ENCODE assay signal across 9 mouse cellular contexts in the genomic region with DNA sequence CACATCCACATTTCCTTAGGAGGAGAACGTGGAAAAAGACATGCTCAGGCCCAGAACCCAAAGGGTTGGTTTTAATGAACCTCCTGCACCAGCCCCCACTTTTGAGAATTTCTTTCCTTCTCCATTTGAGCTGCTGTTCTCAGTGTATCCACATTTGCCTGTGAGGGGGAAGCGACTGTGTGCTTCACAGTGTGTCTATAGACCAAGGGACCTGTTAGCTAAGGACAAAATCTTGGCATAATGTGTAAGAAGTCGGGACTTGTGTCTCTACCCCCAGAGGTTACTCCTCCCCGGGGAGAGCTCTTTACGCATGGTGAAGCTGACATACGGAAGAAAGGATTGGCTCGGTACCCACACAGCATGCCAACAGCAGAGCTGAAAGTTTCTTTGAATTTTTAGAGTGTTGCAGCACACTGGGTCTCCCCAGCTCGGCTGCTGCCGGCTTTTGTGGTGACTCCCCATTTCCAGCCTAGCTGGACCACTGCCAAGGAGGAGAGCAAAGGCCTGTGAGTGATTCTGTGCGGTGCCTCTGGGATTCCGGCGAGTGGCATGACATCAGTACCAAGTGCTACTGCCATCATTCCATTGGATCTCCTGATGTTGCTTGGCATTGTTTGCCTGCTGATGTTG. TPM values are rescaled to one million over a fixed set of nuclear protein-coding genes. Genes with fewer than 3 reads are reported as not detected.
DNase-seq lines count a peak whose midpoint lies in the region; ATAC-seq and TF ChIP-seq lines count a peak whose summit lies in the region.
"Had no signal": no experiment of that assay in that cellular context is flagged by ENCODE, and none has a peak within 500 bp of the region (broad histone marks: within the 10 kb centered on the region; RNA-seq: fewer than 3 reads in every experiment).

No protein-coding gene starts in this region.

- H3K9me3 ChIP-seq in hindbrain, embryonic 14.5 days (ENCODE audit: control insufficient read depth, low read length): no peaks in the 10 kb centered on the region
- H3K9me3 ChIP-seq in midbrain, postnatal 0 days (ENCODE audit: low read length): no peaks in the 10 kb centered on the region

- peak overlapping the region; percentile 59 for H3K4me2 ChIP-seq in hindbrain, embryonic 14.5 days (replicated peaks)
- H3K4me2 ChIP-seq in midbrain, postnatal 0 days (ENCODE audit: low read depth, low read length, poor library complexity, severe bottlenecking): peak overlapping the region; percentile 76

- peak overlapping the region; percentile 87 for H3K9ac ChIP-seq in hindbrain, embryonic 14.5 days
- peak overlapping the region; percentile 93 for H3K9ac ChIP-seq in midbrain, postnatal 0 days (replicated peaks; ENCODE audit: low read length, poor library complexity, severe bottlenecking)

- peaks cover 31% of the 10 kb centered on the region for H3K4me1 ChIP-seq in hindbrain, embryonic 14.5 days (replicated peaks; ENCODE audit: control insufficient read depth, insufficient read depth, low read length)
- H3K4me1 ChIP-seq in midbrain, postnatal 0 days (ENCODE audit: insufficient read depth, low read length): peaks cover 20% of the 10 kb centered on the region; the same call in 1 of the 2 replicates

- WGBS in hindbrain, embryonic 14.5 days: 40% methylated on average over 12 of the region's 12 CpGs
- WGBS in midbrain, postnatal 0 days: 23% methylated on average over 12 of the region's 12 CpGs

- peaks cover 7% of the 10 kb centered on the region; the same call in 1 of the 2 replicates for H3K27me3 ChIP-seq in hindbrain, embryonic 14.5 days (ENCODE audit: control insufficient read depth, insufficient read depth, low read length)
- H3K27me3 ChIP-seq in midbrain, postnatal 0 days (ENCODE audit: insufficient read depth, low read length): no peaks in the 10 kb centered on the region

- no peak for TF ChIP-seq CTCF in midbrain, postnatal 0 days (IDR thresholded peaks at IDR 0.05)

- no peaks in the 10 kb centered on the region for H3K36me3 ChIP-seq in hindbrain, embryonic 14.5 days (replicated peaks; ENCODE audit: control insufficient read depth, insufficient read depth)
- H3K36me3 ChIP-seq in midbrain, postnatal 0 days (ENCODE audit: insufficient read depth, low read length): 0 out of 2 replicates have a peak, but pooled peaks cover 5% of the 10 kb centered on the region

- DNase-seq in NIH3T3 (ENCODE audit: low read depth): peak; percentile 85
- DNase-seq in cerebellum, adult 9-10 months: peak; percentile 84
- peak; percentile 57 for DNase-seq in hindbrain, embryonic 14.5 days (ENCODE audit: low spot score)
- DNase-seq in midbrain, postnatal 0 days (ENCODE audit: low spot score): peak; percentile 73
- DNase-seq in urinary bladder, adult 18-20 months (ENCODE audit: low spot score in 2 of 2): no peak
- DNase-seq in urinary bladder, postnatal 36 days (ENCODE audit: low spot score in 2 of 2): no peak
- DNase-seq in kidney, postnatal 10 days: no peak
- no peak for DNase-seq in testis, postnatal 14 days (ENCODE audit: low spot score)

- peak overlapping the region; percentile 61 for H3K4me3 ChIP-seq in hindbrain, embryonic 14.5 days (replicated peaks; ENCODE audit: low read length)
- H3K4me3 ChIP-seq in midbrain, postnatal 0 days (ENCODE audit: low read depth, low read length): peak overlapping the region; percentile 67

- ATAC-seq in hindbrain, embryonic 14.5 days (ENCODE audit: low FRiP score): peak; percentile 52
- peak; percentile 36; the same call in 1 of the 2 replicates for ATAC-seq in midbrain, postnatal 0 days (ENCODE audit: low FRiP score)

- peak overlapping the region; percentile 87; the same call in 1 of the 2 replicates for H3K27ac ChIP-seq in hindbrain, embryonic 14.5 days
- H3K27ac ChIP-seq in midbrain, postnatal 0 days (ENCODE audit: low read depth, low read length): peak overlapping the region; percentile 96

RNA-seq across cellular contexts. Expression of a gene that starts 9.4 kb away (rescaled TPM):
- polyA plus RNA-seq in hindbrain, embryonic 14.5 days (2014; fragmentation: Nextera tagmentation; extraction: Ambion mirVana): 44.1 and 46.8 TPM in 2 replicates
- total RNA-seq in midbrain, postnatal 0 days (2014; rRNA removed): 92.0 and 92.8 TPM in 2 replicates
- 68.9 and 70.3 TPM in 2 replicates for polyA plus RNA-seq in midbrain, postnatal 0 days (2015; fragmentation: Nextera tagmentation; extraction: Ambion mirVana)

RNA-seq across cellular contexts. Expression of a gene that starts 54.7 kb away (rescaled TPM):
- polyA plus RNA-seq in hindbrain, embryonic 14.5 days (2014; fragmentation: Nextera tagmentation; extraction: Ambion mirVana): 2.8 and 2.9 TPM in 2 replicates
- 1.6 and 3.8 TPM in 2 replicates for total RNA-seq in midbrain, postnatal 0 days (2014; rRNA removed)
- 2.7 and 2.8 TPM in 2 replicates for polyA plus RNA-seq in midbrain, postnatal 0 days (2015; fragmentation: Nextera tagmentation; extraction: Ambion mirVana)
- total RNA-seq: layer of hippocampus, postnatal 25 days had no signal

Comparison
In these comparisons a context has a peak if more than half of its experiments do, and no peak if none do; other contexts are left out.
1. DNase-seq: peak in NIH3T3 (single experiment), cerebellum, adult 9-10 months (single experiment), hindbrain, embryonic 14.5 days (single experiment) and midbrain, postnatal 0 days (single experiment); none in urinary bladder, adult 18-20 months (0 of 2), urinary bladder, postnatal 36 days (0 of 2), kidney, postnatal 10 days (single experiment) and testis, postnatal 14 days (single experiment).